Mouse (Mus musculus) CD4-positive, CD25-positive, alpha-beta regulatory T cell, adult 4 months (primary cell): ENCODE data around the gene Olfr1281. TPM values are rescaled to one million over a fixed set of nuclear protein-coding genes. Genes with fewer than 3 reads are reported as not detected.
"Not testable (repeated sequence)": the region's sequence is repeated elsewhere in the genome, so short reads cannot be mapped to it uniquely, and the experiment has no call there.

ENCODE experiments used
- ATAC-seq: one replicate; pipeline ENCODE4 v1.8.0; 2017
- polyA plus RNA-seq, 2 experiments: library from polyadenylated mRNA; unstranded; fragments of 100-300 nt; shearing (Covaris generic); gene quantifications; one replicate each; pipeline ENCODE4 v1.2.1; 2017

The Olfr1281 gene
- polyA plus RNA-seq: not detected

- no peak for ATAC-seq
These were observed at the start of gene Olfr1281 for GRCm38 (mm10) chr2:111326220-111326619. Gene Olfr1281 (plus strand): TSS chr2:111326520.

GRCm38 (mm10) chr2:111289836-111290235 lies 36.5 kb upstream of the Olfr1281 start, which contains the start of gene Olfr1278:
Gene Olfr1278 (plus strand): TSS chr2:111290136.
- no peak for ATAC-seq

- no peak for ATAC-seq
These were observed 27.8 kb upstream of the Olfr1281 start for GRCm38 (mm10) chr2:111298541-111298940.

- ATAC-seq: no peak
These were observed 25.9 kb upstream of the Olfr1281 start, which contains the start of gene Olfr1279 for GRCm38 (mm10) chr2:111300374-111300773. Gene Olfr1279 (plus strand): TSS chr2:111300635.

- no peak for ATAC-seq
These were observed 12.6 kb upstream of the Olfr1281 start, which contains the start of gene Olfr1280 for GRCm38 (mm10) chr2:111313717-111314116. Gene Olfr1280 (plus strand): TSS chr2:111314017.

GRCm38 (mm10) chr2:111333721-111334120 lies 7.4 kb downstream of the Olfr1281 start:
- ATAC-seq: not testable (repeated sequence)

GRCm38 (mm10) chr2:111335976-111336375 lies 9.7 kb downstream of the Olfr1281 start, which contains the start of gene Olfr1282:
Gene Olfr1282 (minus strand): TSS chr2:111336076.
- ATAC-seq: no peak

- no peak for ATAC-seq
These were observed 40.2 kb downstream of the Olfr1281 start, which contains the start of gene Olfr1283 for GRCm38 (mm10) chr2:111366490-111366889. Gene Olfr1283 (plus strand): TSS chr2:111366790.

GRCm38 (mm10) chr2:111375222-111375621 lies 48.9 kb downstream of the Olfr1281 start, which contains the start of gene Olfr1284:
Gene Olfr1284 (plus strand): TSS chr2:111375522.
- no peak for ATAC-seq

Other genes with a start within 250 kb of the Olfr1281 start
- not detected for gene Gm13941, start 220.5 kb upstream of the Olfr1281 start, polyA plus RNA-seq
- gene Gm15130, start 173.6 kb upstream of the Olfr1281 start, polyA plus RNA-seq: not detected
- gene 4930430A15Rik, start 96.9 kb upstream of the Olfr1281 start, polyA plus RNA-seq: not detected
- gene Olfr1275, start 91.2 kb upstream of the Olfr1281 start, polyA plus RNA-seq: not detected
- gene Olfr1276, start 72.0 kb upstream of the Olfr1281 start, polyA plus RNA-seq: not detected
- not detected for gene Olfr1277, start 52.4 kb upstream of the Olfr1281 start, polyA plus RNA-seq
- gene Olfr1278, start 36.4 kb upstream of the Olfr1281 start, polyA plus RNA-seq: not detected
- gene Olfr1279, start 25.9 kb upstream of the Olfr1281 start, polyA plus RNA-seq: not detected
- gene Olfr1280, start 12.5 kb upstream of the Olfr1281 start, polyA plus RNA-seq: not detected
- not detected for gene Olfr1282, start 9.6 kb downstream of the Olfr1281 start, polyA plus RNA-seq
- not detected for gene Olfr1283, start 40.3 kb downstream of the Olfr1281 start, polyA plus RNA-seq
- not detected for gene Olfr1284, start 49.0 kb downstream of the Olfr1281 start, polyA plus RNA-seq
- gene Olfr1286, start 96.6 kb downstream of the Olfr1281 start, polyA plus RNA-seq: not detected
- gene Olfr1287, start 122.6 kb downstream of the Olfr1281 start, polyA plus RNA-seq: not detected
- gene Olfr1288, start 147.6 kb downstream of the Olfr1281 start, polyA plus RNA-seq: not detected
- gene Olfr1289, start 154.3 kb downstream of the Olfr1281 start, polyA plus RNA-seq: not detected
- gene Olfr1290, start 167.3 kb downstream of the Olfr1281 start, polyA plus RNA-seq: not detected
- gene Olfr1291-ps1, start 170.7 kb downstream of the Olfr1281 start, polyA plus RNA-seq: not detected
- gene Olfr1293-ps, start 198.7 kb downstream of the Olfr1281 start, polyA plus RNA-seq: not detected
- not detected for gene Olfr1294, start 213.8 kb downstream of the Olfr1281 start, polyA plus RNA-seq
- gene Olfr1295, start 243.2 kb downstream of the Olfr1281 start, polyA plus RNA-seq: not detected